Mouse (Mus musculus): ENCODE measurements around the gene Grm5.

Grm5 gene

DNA sequence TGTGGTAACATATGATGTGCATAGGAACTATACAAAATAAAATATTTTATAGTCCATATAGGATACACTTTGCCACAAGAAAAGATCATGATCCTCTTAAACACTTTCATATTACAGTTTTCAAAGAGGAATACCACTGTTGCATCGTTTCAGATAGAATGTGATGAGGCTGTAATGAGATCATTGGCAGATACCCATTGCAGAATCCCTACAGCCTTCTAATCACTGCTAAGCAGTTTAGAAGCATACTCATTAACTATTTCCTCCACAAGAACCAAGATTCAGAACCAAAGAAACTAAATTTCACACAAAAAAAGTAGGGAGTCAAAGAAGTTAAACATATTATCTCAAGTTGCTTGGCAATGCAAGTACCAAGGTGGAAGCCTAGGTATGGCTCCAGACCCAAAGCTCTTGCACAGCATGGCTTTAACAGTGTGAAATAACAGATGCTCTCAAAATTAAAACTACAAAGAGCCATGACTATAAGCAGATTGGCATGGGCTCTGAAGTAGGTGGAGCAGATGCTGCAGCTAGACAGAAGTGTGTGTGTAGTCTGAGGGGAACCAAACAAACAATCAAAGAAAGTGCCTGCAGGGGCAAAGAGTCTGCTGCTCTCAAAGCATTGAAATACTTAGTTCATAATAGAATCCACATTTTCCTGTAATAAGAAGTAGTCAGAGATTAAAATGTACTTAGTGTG, 575.7 kb downstream of the Grm5 start:
- in situ Hi-C loops (cut with MboI) = no loop called here

DNA sequence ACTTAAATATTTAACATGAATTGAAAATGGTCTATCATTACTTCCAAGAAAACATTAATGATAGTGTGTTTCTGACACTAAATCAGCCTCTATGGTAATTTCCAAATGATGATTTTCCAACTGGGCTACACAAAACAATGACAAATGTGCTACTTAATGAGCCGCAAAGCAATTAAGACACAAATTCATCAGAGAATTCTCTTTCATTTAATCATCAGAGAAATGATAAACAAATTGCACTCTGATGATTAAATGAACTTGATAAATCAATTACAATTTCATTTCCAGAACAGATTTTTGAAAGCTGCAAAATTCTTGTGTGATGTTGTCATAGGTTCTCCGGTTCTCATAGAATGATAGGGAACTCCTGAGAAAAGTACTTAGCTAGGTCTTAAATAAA, 577.6 kb downstream of the Grm5 start:
- in situ Hi-C loops (cut with MboI) = no loop called here

Measured in mature B cell (primary cell).